Mouse (Mus musculus): Measurements from ENCODE around the gene Slc5a8.

- TF ChIP-seq GATA1 (IDR thresholded peaks at IDR 0.05; ENCODE audit: low read length) (no peak), TAL1 (IDR thresholded peaks at IDR 0.05; ENCODE audit: low read length) (no peak)
These were observed 35.8 kb upstream of the Slc5a8 start for GRCm38 (mm10) chr10:88849976-88850375.

All from erythroblast, embryonic 14.5 days (primary cell).